In genomic region chr4:119044836-119045235, GRCm38 (mm10) we compare ENCODE assay signal across 12 mouse cellular contexts.
DNase-seq lines count a peak whose midpoint lies in the region; ATAC-seq and TF ChIP-seq lines count a peak whose summit lies in the region.
"Had no signal": no experiment of that assay in that cellular context is flagged by ENCODE, and none has a peak within 500 bp of the region (broad histone marks: within the 10 kb centered on the region; RNA-seq: fewer than 3 reads in every experiment).

No protein-coding gene starts in this region.

- no peaks in the 10 kb centered on the region for H3K27me3 ChIP-seq in neural tube, embryonic 11.5 days (ENCODE audit: control insufficient read depth, insufficient read depth, low read length)
- no peaks in the 10 kb centered on the region for H3K27me3 ChIP-seq in hindbrain, embryonic 13.5 days
- H3K27me3 ChIP-seq: heart, embryonic 12.5 days; midbrain, embryonic 12.5 days had no signal

- 89% methylated on average over 13 of the region's 13 CpGs for WGBS in neural tube, embryonic 11.5 days
- 77% methylated on average over 13 of the region's 13 CpGs for WGBS in hindbrain, embryonic 13.5 days
- 61% methylated on average over 13 of the region's 13 CpGs for WGBS in olfactory bulb, adult 2 months

- no peak for TF ChIP-seq POLR2A in olfactory bulb, adult 2 months (IDR thresholded peaks at IDR 0.05; ENCODE audit: insufficient read depth, low read depth, low read length)

- TF ChIP-seq CTCF in layer of hippocampus, adult 2 months (conservative IDR thresholded peaks at IDR 0.05): no peak
- TF ChIP-seq CTCF in olfactory bulb, adult 2 months (IDR thresholded peaks at IDR 0.05; ENCODE audit: insufficient read depth, low read depth, low read length): no peak

- H3K9me3 ChIP-seq in neural tube, embryonic 11.5 days (ENCODE audit: control insufficient read depth, low read length): no peaks in the 10 kb centered on the region
- H3K9me3 ChIP-seq in hindbrain, embryonic 13.5 days: no peaks in the 10 kb centered on the region
- H3K9me3 ChIP-seq: heart, embryonic 12.5 days; midbrain, embryonic 12.5 days had no signal

- no peak overlapping the region for H3K4me2 ChIP-seq in neural tube, embryonic 11.5 days (ENCODE audit: low read depth)
- no peak overlapping the region for H3K4me2 ChIP-seq in hindbrain, embryonic 13.5 days
- H3K4me2 ChIP-seq: heart, embryonic 12.5 days; midbrain, embryonic 12.5 days had no signal

- H3K9ac ChIP-seq in neural tube, embryonic 11.5 days (ENCODE audit: low read length): no peak overlapping the region
- H3K9ac ChIP-seq in hindbrain, embryonic 13.5 days: no peak overlapping the region
- H3K9ac ChIP-seq: heart, embryonic 12.5 days; midbrain, embryonic 12.5 days had no signal

- no peak overlapping the region for H3K4me3 ChIP-seq in layer of hippocampus, adult 2 months
- no peak overlapping the region for H3K4me3 ChIP-seq in neural tube, embryonic 11.5 days (ENCODE audit: low read depth, low read length)
- H3K4me3 ChIP-seq in hindbrain, embryonic 13.5 days: no peak overlapping the region
- H3K4me3 ChIP-seq in olfactory bulb, adult 2 months (ENCODE audit: insufficient read depth, low read depth, low read length): no peak overlapping the region
- H3K4me3 ChIP-seq: gastrocnemius, adult 2 months; heart, embryonic 12.5 days; midbrain, embryonic 12.5 days had no signal

- H3K27ac ChIP-seq in layer of hippocampus, adult 2 months: peak overlapping the region; percentile 81
- no peak overlapping the region for H3K27ac ChIP-seq in neural tube, embryonic 11.5 days (ENCODE audit: low read depth, low read length)
- H3K27ac ChIP-seq in hindbrain, embryonic 13.5 days: peak overlapping the region; percentile 44; the same call in 1 of the 2 replicates
- peak overlapping the region; percentile 50; the same call in 1 of the 2 replicates for H3K27ac ChIP-seq in olfactory bulb, adult 2 months (ENCODE audit: insufficient read depth, low read depth, low read length)
- H3K27ac ChIP-seq: gastrocnemius, adult 2 months; kidney, postnatal 0 days; midbrain, embryonic 12.5 days had no signal

- ATAC-seq in neural tube, embryonic 11.5 days (ENCODE audit: insufficient read depth, low FRiP score, low TSS enrichment): no peak
- ATAC-seq in hindbrain, embryonic 13.5 days (ENCODE audit: low FRiP score): no peak

- H3K36me3 ChIP-seq in neural tube, embryonic 11.5 days (ENCODE audit: control insufficient read depth, insufficient read depth, low read length): no peaks in the 10 kb centered on the region
- no peaks in the 10 kb centered on the region for H3K36me3 ChIP-seq in hindbrain, embryonic 13.5 days
- H3K36me3 ChIP-seq: heart, embryonic 12.5 days; midbrain, embryonic 12.5 days had no signal

- no peak for DNase-seq in layer of hippocampus, adult 2 months (ENCODE audit: low spot score in 2 of 2)
- DNase-seq in layer of hippocampus, postnatal 14 days (ENCODE audit: low spot score in 2 of 2): no peak
- DNase-seq in neural tube, embryonic 11.5 days (ENCODE audit: low spot score): peak; percentile 33
- DNase-seq in neural tube, embryonic 10.5 days (ENCODE audit: extremely low spot score, low spot score): no peak
- DNase-seq in heart, adult 8-10 months (ENCODE audit: low spot score): no peak
- DNase-seq: cerebellum, adult 9-10 months; gastrocnemius, adult 2 months had no signal

- no peaks in the 10 kb centered on the region; the same call in 1 of the 2 replicates for H3K4me1 ChIP-seq in neural tube, embryonic 11.5 days (ENCODE audit: control insufficient read depth, insufficient read depth, low read length)
- peaks cover 15% of the 10 kb centered on the region for H3K4me1 ChIP-seq in hindbrain, embryonic 13.5 days (replicated peaks)
- H3K4me1 ChIP-seq in olfactory bulb, adult 2 months (ENCODE audit: control insufficient read depth, insufficient read depth, low read length): no peaks in the 10 kb centered on the region
